Mouse (Mus musculus): ENCODE measurements around the gene Psmg4. TPM values are rescaled to one million over a fixed set of nuclear protein-coding genes. Genes with fewer than 3 reads are reported as not detected.

Gene Psmg4
- polyA plus RNA-seq, 1 experiment from 2014 or later, result 64.3 TPM

DNA sequence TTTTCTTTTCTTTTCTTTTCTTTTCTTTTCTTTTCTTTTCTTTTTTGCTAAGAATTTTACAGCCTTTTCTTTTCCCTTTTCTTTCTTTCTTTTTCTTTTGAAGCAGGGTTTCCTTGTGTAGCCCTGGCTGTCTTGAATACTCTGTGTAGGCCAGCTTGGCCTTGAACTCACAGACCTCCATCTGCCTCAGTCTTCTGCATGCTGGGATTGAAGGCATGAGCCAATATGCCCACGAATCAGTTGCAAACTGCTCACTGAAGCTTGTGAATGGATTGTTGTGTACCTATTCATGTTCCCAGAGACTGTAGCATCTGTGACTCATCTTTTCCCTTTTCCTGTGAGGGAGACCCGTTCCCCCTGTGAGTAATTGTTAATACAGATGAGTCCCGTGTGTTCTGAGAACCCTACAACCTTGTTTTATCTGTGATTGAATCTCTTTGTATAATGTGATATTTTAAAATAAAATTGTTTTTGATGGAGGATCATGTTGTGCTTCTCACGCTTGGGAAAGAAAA, 48.6 kb downstream of the Psmg4 start:
- Histone ChIP-seq H3K27me3 (no peaks in the 10 kb centered on the region), H3K36me3 (no peaks in the 10 kb centered on the region), H3K9ac (no peak overlapping the region), H3K27ac (no peak overlapping the region), H3K4me3 (no peak overlapping the region), H3K4me1 (peaks cover 32% of the 10 kb centered on the region), H3K4me2 (no peak overlapping the region), H3K9me3 (no peaks in the 10 kb centered on the region)
- WGBS, result 54% methylated on average over 4 of the region's 4 CpGs
- ATAC-seq (ENCODE audit: borderline replicate concordance, extremely low read depth, low FRiP score, low TSS enrichment), result no peak

DNA sequence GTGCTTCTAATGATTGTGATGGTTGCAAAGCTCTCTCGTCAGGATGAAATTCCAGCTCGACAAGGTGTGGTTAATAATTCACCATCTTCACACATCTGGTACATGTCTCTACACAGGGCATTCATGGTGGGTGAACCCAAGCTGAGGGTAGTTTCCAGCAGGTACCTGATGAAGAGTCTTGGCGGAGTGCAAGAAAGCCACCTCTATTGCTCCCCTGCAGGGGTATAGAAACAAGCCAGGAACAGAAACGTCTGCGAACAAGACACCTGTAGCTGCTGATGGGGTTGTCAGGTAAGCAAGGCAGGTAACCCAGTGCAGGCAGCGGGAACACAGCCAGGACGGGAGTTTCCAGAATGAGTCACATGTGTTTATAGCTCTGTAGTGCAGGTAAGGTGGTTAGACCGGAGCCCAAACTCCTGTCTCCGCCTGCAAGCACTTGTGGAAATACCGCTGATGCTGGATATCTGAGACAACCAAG, 50.0 kb downstream of the Psmg4 start:
- no peak overlapping the region for H3K9ac ChIP-seq
- H3K4me3 ChIP-seq, result no peak overlapping the region
- peak overlapping the region; percentile 23 for H3K4me2 ChIP-seq
- peak; percentile 74; the same call in 1 of the 2 replicates for ATAC-seq (ENCODE audit: borderline replicate concordance, extremely low read depth, low FRiP score, low TSS enrichment)
- H3K4me1 ChIP-seq, result peaks cover 32% of the 10 kb centered on the region
- peak overlapping the region; percentile 75 for H3K27ac ChIP-seq
- no peaks in the 10 kb centered on the region for H3K27me3 ChIP-seq
- H3K9me3 ChIP-seq, result no peaks in the 10 kb centered on the region
- 44% methylated on average over 10 of the region's 10 CpGs for WGBS
- no peaks in the 10 kb centered on the region for H3K36me3 ChIP-seq

DNA sequence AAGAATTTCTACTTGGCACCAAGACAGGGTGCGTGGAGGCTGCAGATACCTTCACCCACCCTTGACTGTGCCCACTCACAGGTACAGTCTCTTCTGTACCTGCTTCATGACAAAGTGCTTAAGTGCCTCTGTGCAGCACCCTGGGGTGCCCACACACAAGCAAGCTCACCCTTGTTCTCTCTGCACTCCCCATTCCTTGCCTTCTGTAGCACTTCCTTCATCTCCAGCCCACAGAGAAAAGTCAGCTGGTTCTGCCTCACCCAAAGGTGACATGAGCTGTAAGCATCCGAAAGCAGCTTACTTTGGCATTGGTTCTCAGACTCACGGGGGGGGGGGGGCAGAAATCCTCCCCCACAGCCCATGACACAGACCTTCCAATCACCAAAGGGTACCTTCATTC, 52.1 kb downstream of the Psmg4 start:
- Histone ChIP-seq H3K27ac (no peak overlapping the region), H3K9ac (no peak overlapping the region), H3K27me3 (no peaks in the 10 kb centered on the region), H3K4me3 (no peak overlapping the region), H3K36me3 (no peaks in the 10 kb centered on the region), H3K4me1 (peaks cover 26% of the 10 kb centered on the region), H3K4me2 (no peak overlapping the region), H3K9me3 (no peaks in the 10 kb centered on the region)
- 51% methylated on average over 3 of the region's 3 CpGs for WGBS
- no peak for ATAC-seq (ENCODE audit: borderline replicate concordance, extremely low read depth, low FRiP score, low TSS enrichment)

DNA sequence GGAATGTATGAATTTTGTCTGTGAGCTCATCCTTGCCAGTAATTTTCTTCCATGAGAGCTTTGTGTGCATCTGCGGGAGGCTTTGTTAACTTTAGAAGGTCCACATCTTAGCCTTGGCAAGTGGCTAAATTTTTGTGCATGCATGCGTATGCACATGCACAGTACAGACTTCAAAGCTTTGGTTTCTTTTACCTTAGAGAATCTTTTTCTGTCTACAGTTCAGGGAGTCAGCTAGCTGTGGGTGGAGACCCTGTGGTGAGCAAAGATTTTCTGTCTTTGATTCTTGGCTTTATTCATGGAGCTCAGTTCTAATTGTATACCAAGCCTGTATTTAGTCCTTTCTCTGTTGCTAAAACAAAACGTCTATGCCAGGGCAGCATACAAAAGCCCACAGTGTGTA, 56.0 kb downstream of the Psmg4 start:
- 86% methylated on average over 3 of the region's 3 CpGs for WGBS
- ATAC-seq (ENCODE audit: borderline replicate concordance, extremely low read depth, low FRiP score, low TSS enrichment), result no peak
- H3K27ac ChIP-seq, result no peak overlapping the region

DNA sequence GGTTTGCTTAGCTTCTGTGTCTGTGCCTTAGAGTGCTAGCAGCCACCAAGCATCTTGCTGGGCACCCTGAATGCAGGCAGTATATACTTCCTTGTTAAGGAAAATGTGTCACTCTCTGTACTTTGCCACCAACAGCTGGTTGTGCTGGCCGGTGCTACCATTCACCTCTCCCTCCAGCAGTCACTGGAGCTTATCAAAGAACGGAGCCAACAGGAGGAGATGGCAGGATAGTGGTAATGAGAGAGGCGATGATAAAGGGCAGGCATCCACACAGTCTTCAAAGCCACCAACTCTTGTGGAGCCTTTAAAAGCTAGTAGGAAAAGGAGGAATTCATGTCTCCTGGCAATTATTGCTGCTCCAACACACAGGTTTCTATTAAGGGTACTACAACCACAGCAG, 57.0 kb downstream of the Psmg4 start:
- H3K9ac ChIP-seq, result no peak overlapping the region
- H3K4me2 ChIP-seq, result no peak overlapping the region
- no peak for ATAC-seq (ENCODE audit: borderline replicate concordance, extremely low read depth, low FRiP score, low TSS enrichment)
- H3K9me3 ChIP-seq, result no peaks in the 10 kb centered on the region
- no peaks in the 10 kb centered on the region for H3K36me3 ChIP-seq
- peaks cover 9% of the 10 kb centered on the region for H3K4me1 ChIP-seq
- 56% methylated on average over 3 of the region's 3 CpGs for WGBS
- H3K27me3 ChIP-seq, result no peaks in the 10 kb centered on the region
- no peak overlapping the region for H3K27ac ChIP-seq
- no peak overlapping the region for H3K4me3 ChIP-seq

More for the DNA sequence above, 56.0 kb downstream of the Psmg4 start:
- no peaks in the 10 kb centered on the region for H3K36me3 ChIP-seq
- H3K4me1 ChIP-seq, result peaks cover 16% of the 10 kb centered on the region
- H3K9me3 ChIP-seq, result no peaks in the 10 kb centered on the region
- H3K9ac ChIP-seq, result no peak overlapping the region
- no peak overlapping the region for H3K4me2 ChIP-seq
- no peak overlapping the region for H3K4me3 ChIP-seq
- no peaks in the 10 kb centered on the region for H3K27me3 ChIP-seq

DNA sequence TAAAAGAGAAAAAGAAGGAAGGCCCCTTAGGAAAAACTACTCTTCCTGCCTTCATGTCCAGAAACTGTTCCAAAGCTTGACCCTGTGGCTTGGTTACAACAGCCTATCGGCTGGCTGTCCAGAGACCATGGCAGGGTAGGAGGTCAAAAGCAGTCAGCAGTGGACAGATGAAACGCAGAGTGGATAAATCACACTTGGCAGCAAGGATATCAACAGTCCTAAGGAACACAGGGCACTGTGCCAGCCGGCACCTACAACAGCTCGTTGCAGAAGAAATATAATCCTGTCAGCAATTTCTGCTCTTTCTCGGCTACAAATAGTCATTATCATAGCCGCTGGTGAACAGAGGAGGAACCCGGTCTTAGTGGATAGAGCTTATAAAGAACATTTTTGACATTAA, 60.2 kb downstream of the Psmg4 start:
- no peaks in the 10 kb centered on the region for H3K36me3 ChIP-seq
- no peak overlapping the region for H3K4me2 ChIP-seq
- H3K27me3 ChIP-seq, result no peaks in the 10 kb centered on the region
- 30% methylated on average over 7 of the region's 7 CpGs for WGBS
- H3K9ac ChIP-seq, result no peak overlapping the region
- no peak overlapping the region for H3K4me3 ChIP-seq
- ATAC-seq (ENCODE audit: borderline replicate concordance, extremely low read depth, low FRiP score, low TSS enrichment), result no peak
- H3K9me3 ChIP-seq, result no peaks in the 10 kb centered on the region
- H3K4me1 ChIP-seq, result peaks cover 10% of the 10 kb centered on the region
- H3K27ac ChIP-seq, result no peak overlapping the region

DNA sequence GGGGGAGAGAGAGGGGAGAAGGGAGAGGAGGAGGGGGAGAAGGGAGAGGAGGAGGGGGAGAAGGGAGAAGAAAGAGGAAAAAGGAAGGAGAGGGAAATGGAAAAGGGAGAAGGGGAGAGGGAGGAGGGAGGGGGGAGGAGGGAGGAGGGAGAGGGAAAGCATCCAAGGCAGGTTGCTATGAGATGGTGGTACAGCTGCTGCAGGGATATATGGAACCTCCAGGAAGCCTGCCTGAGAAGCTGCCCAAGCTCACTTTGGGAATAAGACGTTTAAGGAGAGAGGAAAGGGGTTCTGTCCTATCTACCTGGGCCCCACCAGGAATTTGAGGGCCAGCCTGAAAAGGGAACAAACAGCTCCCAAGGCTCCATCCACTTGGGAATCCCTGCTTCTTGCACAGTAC, 64.2 kb downstream of the Psmg4 start:
- ATAC-seq (ENCODE audit: borderline replicate concordance, extremely low read depth, low FRiP score, low TSS enrichment), result no peak
- H3K9me3 ChIP-seq, result no peaks in the 10 kb centered on the region
- H3K4me1 ChIP-seq, result peaks cover 10% of the 10 kb centered on the region
- no peak overlapping the region for H3K4me2 ChIP-seq
- 7% methylated on average over 1 of the region's 1 CpGs for WGBS
- no peak overlapping the region for H3K9ac ChIP-seq
- H3K4me3 ChIP-seq, result no peak overlapping the region
- no peak overlapping the region for H3K27ac ChIP-seq
- no peaks in the 10 kb centered on the region for H3K27me3 ChIP-seq
- H3K36me3 ChIP-seq, result no peaks in the 10 kb centered on the region

Other genes starting within 250 kb of the Psmg4 start
- gene Nqo2, start 198.3 kb upstream of the Psmg4 start, polyA plus RNA-seq (2015; fragmentation: Nextera tagmentation; extraction: Ambion mirVana), result 29.1 and 29.4 TPM in 2 replicates
- gene Ripk1, start 160.6 kb upstream of the Psmg4 start, polyA plus RNA-seq (2015; fragmentation: Nextera tagmentation; extraction: Ambion mirVana), result 22.2 and 22.3 TPM in 2 replicates
- 60.2 and 66.6 TPM in 2 replicates for gene Serpinb6a, start 160.2 kb upstream of the Psmg4 start, polyA plus RNA-seq (2015; fragmentation: Nextera tagmentation; extraction: Ambion mirVana)
- gene Bphl, start 125.4 kb upstream of the Psmg4 start, polyA plus RNA-seq (2015; fragmentation: Nextera tagmentation; extraction: Ambion mirVana), result 57.3 and 59.0 TPM in 2 replicates
- 180 and 197 TPM in 2 replicates for gene Tubb2a, start 85.0 kb upstream of the Psmg4 start, polyA plus RNA-seq (2015; fragmentation: Nextera tagmentation; extraction: Ambion mirVana)
- 18.0 and 19.7 TPM in 2 replicates for gene Tubb2b, start 32.5 kb upstream of the Psmg4 start, polyA plus RNA-seq (2015; fragmentation: Nextera tagmentation; extraction: Ambion mirVana)
- gene Slc22a23, start 182.2 kb downstream of the Psmg4 start, polyA plus RNA-seq (2015; fragmentation: Nextera tagmentation; extraction: Ambion mirVana), result 4.1 and 4.4 TPM in 2 replicates

All from lung, embryonic 15.5 days (tissue).